Mouse (Mus musculus): ENCODE measurements at regions not wholly inside any gene's neighbourhood (a gene's known extent, or its start where the extent isn't known, plus 50 kb on each side); places are given as distances from the start of the nearest gene placed in this dataset.

DNA sequence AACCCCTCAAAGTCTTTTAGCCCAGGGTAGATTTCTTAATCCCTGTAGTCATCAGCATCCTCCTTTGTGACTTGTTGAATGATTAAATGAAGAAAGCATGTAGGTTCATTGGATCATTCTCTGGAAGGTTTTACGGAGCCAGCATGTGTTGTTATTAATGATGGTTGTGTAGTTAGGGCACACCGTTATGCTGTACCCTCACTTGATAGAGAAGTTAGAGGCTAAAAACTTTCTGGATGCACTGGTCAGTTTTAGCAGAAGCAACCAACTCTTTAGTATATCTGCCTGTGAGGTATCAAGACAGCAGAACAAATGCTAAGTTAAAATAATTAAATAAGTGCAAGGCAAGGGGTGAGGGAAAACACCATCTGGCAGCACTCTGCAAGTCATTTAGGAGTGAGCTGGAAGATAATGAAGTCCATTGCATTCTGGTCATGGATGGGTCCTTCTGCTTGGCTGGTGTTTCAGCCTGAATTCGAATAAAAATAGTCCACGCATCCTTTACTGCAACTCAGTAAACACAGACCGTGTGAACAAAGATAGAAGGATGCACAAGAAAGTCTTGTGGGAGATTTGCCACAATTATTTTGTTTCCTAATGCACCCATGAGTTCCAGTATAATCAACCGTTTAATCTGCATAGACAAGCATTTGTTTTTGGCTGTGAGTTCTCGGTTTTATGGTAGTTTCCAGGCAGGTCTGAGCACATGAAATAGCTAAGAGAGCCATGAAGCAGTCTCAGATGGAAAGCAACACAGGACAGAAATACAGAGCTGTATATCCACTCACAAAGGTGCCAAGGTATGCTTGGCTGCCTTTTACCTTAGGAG, 191.4 kb downstream of the Ube2e3 start:
- no peak overlapping the region for H3K4me3 ChIP-seq (ENCODE audit: low read depth, low read length)
- DNase-seq (ENCODE audit: low spot score) (no peak), ATAC-seq (ENCODE audit: insufficient read depth, low read depth) (no peak)
- H3K27ac ChIP-seq (ENCODE audit: low read depth) = no peak overlapping the region
- no peaks in the 10 kb centered on the region for H3K4me1 ChIP-seq (ENCODE audit: control insufficient read depth, insufficient read depth)
- 84% methylated on average over 7 of the region's 7 CpGs for WGBS
- H3K27me3 ChIP-seq (ENCODE audit: control insufficient read depth, insufficient read depth, low read length) = no peaks in the 10 kb centered on the region
- no peaks in the 10 kb centered on the region for H3K9me3 ChIP-seq (replicated peaks; ENCODE audit: control insufficient read depth, low read length)
- no peak overlapping the region for H3K9ac ChIP-seq (replicated peaks; ENCODE audit: low read depth, low read length)
- no peaks in the 10 kb centered on the region for H3K36me3 ChIP-seq (replicated peaks; ENCODE audit: control insufficient read depth, insufficient read depth, low read length)
- H3K4me2 ChIP-seq (ENCODE audit: low read depth, low read length) = no peak overlapping the region
- TF ChIP-seq CTCF (IDR thresholded peaks at IDR 0.05; ENCODE audit: low read depth) = no peak
- TF ChIP-seq EP300 (IDR thresholded peaks at IDR 0.05; ENCODE audit: low read depth) = no peak

DNA sequence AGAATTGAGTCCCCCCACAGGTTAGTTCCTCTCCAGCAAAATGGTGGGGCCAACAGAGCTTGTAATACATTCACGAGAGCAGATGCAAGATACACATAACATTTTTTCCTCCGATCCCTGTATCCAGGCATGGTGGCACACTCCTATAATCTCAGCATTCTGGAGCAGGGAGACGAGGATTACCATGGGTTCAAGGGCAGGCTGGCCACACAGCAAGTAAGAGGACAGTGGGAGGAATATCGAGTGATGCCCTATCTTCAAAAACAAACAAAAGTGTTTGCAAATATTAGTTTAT, 192.0 kb downstream of the Ube2e3 start:
- no peak for DNase-seq (ENCODE audit: low spot score)
- Histone ChIP-seq H3K36me3 (replicated peaks; ENCODE audit: control insufficient read depth, insufficient read depth, low read length) (no peaks in the 10 kb centered on the region), H3K4me2 (ENCODE audit: low read depth, low read length) (no peak overlapping the region), H3K4me3 (ENCODE audit: low read depth, low read length) (no peak overlapping the region), H3K9me3 (replicated peaks; ENCODE audit: control insufficient read depth, low read length) (no peaks in the 10 kb centered on the region), H3K4me1 (ENCODE audit: control insufficient read depth, insufficient read depth) (no peaks in the 10 kb centered on the region), H3K27me3 (ENCODE audit: control insufficient read depth, insufficient read depth, low read length) (no peaks in the 10 kb centered on the region), H3K27ac (ENCODE audit: low read depth) (no peak overlapping the region), H3K9ac (replicated peaks; ENCODE audit: low read depth, low read length) (no peak overlapping the region)
- 74% methylated on average over 4 of the region's 4 CpGs for WGBS
- TF ChIP-seq CTCF (IDR thresholded peaks at IDR 0.05; ENCODE audit: low read depth) (no peak), EP300 (IDR thresholded peaks at IDR 0.05; ENCODE audit: low read depth) (no peak)
- no peak for ATAC-seq (ENCODE audit: insufficient read depth, low read depth)

DNA sequence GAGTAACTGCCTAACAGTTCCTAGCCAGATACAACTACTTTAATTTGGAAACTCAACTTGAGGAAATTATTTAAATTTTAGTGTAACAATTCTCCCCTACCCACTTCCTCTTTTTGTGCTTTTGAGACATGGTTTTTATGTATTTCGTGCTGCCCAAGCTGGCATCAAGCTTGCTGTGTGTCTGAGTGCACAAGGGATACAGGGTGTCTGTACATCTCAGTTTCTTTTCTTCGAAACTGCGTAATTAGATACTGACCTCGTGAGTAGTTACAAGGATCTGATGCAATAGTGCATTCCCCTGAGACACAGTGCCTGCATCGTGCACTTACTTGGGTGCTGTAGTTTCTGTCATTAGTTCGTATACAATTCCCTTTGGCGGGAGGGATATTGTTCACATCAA, 192.4 kb downstream of the Ube2e3 start:
- no peak overlapping the region for H3K4me3 ChIP-seq (ENCODE audit: low read depth, low read length)
- H3K4me1 ChIP-seq (ENCODE audit: control insufficient read depth, insufficient read depth) = no peaks in the 10 kb centered on the region
- 79% methylated on average over 7 of the region's 7 CpGs for WGBS
- DNase-seq (ENCODE audit: low spot score) (no peak), ATAC-seq (ENCODE audit: insufficient read depth, low read depth) (no peak)
- no peak overlapping the region for H3K27ac ChIP-seq (ENCODE audit: low read depth)
- H3K36me3 ChIP-seq (replicated peaks; ENCODE audit: control insufficient read depth, insufficient read depth, low read length) = no peaks in the 10 kb centered on the region
- TF ChIP-seq EP300 (IDR thresholded peaks at IDR 0.05; ENCODE audit: low read depth) = no peak
- no peak for TF ChIP-seq CTCF (IDR thresholded peaks at IDR 0.05; ENCODE audit: low read depth)
- H3K9me3 ChIP-seq (replicated peaks; ENCODE audit: control insufficient read depth, low read length) = no peaks in the 10 kb centered on the region
- no peak overlapping the region for H3K9ac ChIP-seq (replicated peaks; ENCODE audit: low read depth, low read length)
- no peaks in the 10 kb centered on the region for H3K27me3 ChIP-seq (ENCODE audit: control insufficient read depth, insufficient read depth, low read length)
- H3K4me2 ChIP-seq (ENCODE audit: low read depth, low read length) = no peak overlapping the region

DNA sequence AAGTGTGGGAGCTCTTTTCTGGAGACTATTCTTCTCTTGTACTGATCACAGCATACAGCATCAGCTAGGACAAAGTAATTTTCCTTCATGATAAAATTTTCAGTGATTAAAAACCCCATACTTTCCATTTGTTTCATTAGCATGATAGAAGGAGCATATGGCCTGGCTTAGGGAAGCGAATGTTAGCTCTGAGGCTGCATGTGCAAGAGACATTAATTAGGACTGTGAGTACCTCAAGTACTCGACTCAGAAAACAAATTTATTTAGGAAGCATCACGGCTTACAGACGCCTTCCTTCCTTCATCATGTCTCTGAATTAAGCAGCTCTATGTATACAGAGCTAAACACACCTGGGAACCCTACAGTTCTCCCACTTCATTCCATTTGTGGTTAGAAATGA, 193.6 kb upstream of the Itga4 start:
- WGBS = 67% methylated on average over 4 of the region's 4 CpGs
- H3K4me3 ChIP-seq (ENCODE audit: low read depth, low read length) = no peak overlapping the region
- no peak overlapping the region for H3K9ac ChIP-seq (replicated peaks; ENCODE audit: low read depth, low read length)
- ATAC-seq (ENCODE audit: insufficient read depth, low read depth) = no peak
- H3K36me3 ChIP-seq (replicated peaks; ENCODE audit: control insufficient read depth, insufficient read depth, low read length) = no peaks in the 10 kb centered on the region
- TF ChIP-seq CTCF (IDR thresholded peaks at IDR 0.05; ENCODE audit: low read depth) (no peak), EP300 (IDR thresholded peaks at IDR 0.05; ENCODE audit: low read depth) (no peak)
- no peak for DNase-seq (ENCODE audit: low spot score)
- H3K27me3 ChIP-seq (ENCODE audit: control insufficient read depth, insufficient read depth, low read length) = no peaks in the 10 kb centered on the region
- no peaks in the 10 kb centered on the region for H3K4me1 ChIP-seq (ENCODE audit: control insufficient read depth, insufficient read depth)
- no peak overlapping the region for H3K4me2 ChIP-seq (ENCODE audit: low read depth, low read length)
- no peak overlapping the region for H3K27ac ChIP-seq (ENCODE audit: low read depth)
- no peaks in the 10 kb centered on the region for H3K9me3 ChIP-seq (replicated peaks; ENCODE audit: control insufficient read depth, low read length)

DNA sequence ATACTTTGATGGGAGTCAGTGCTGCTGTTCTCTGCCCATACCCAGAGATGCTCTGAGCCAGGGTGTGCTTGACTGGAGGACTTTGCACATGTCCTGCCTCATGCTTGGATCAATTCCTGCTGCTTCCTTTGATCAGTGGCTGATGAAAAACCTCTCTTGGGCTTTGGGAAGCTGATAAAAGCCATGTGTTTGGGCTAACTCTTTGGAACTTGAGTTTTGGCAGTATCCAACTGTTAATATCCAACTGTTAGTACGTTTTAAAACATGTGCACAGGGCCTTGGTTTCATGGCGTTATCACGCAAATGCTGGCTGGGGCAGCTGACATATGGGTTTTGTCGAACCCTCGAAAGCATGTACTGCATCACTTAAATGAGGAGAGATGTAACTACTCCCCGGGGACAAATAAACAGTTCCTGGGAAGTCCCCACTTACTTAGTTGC, 193.0 kb upstream of the Itga4 start:
- DNase-seq (ENCODE audit: low spot score) (no peak), ATAC-seq (ENCODE audit: insufficient read depth, low read depth) (no peak)
- Histone ChIP-seq H3K4me2 (ENCODE audit: low read depth, low read length) (no peak overlapping the region), H3K27me3 (ENCODE audit: control insufficient read depth, insufficient read depth, low read length) (no peaks in the 10 kb centered on the region), H3K4me1 (ENCODE audit: control insufficient read depth, insufficient read depth) (no peaks in the 10 kb centered on the region), H3K9ac (replicated peaks; ENCODE audit: low read depth, low read length) (no peak overlapping the region), H3K4me3 (ENCODE audit: low read depth, low read length) (no peak overlapping the region), H3K9me3 (replicated peaks; ENCODE audit: control insufficient read depth, low read length) (no peaks in the 10 kb centered on the region), H3K36me3 (replicated peaks; ENCODE audit: control insufficient read depth, insufficient read depth, low read length) (no peaks in the 10 kb centered on the region), H3K27ac (ENCODE audit: low read depth) (no peak overlapping the region)
- WGBS = 62% methylated on average over 6 of the region's 6 CpGs
- TF ChIP-seq EP300 (IDR thresholded peaks at IDR 0.05; ENCODE audit: low read depth) (no peak), CTCF (IDR thresholded peaks at IDR 0.05; ENCODE audit: low read depth) (no peak)

DNA sequence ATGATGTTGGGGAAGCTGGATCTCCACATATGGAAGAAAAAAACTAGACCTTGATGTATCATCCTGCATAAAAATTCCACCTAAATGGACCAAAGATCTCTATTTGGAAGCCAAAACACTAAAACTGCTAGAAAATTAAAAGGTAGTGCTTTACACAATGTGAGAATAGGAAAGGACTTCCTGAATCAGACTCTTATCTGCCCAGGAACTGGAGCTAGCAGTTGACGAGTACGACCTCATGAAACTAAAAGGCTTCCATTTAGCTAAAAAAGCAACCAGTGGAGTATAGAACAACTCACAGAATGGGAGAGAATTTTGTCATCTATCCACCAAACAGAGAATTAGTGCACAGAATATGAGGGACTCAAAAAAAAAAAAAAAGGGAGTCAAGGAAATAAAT, 191.6 kb upstream of the Itga4 start:
- no peak for DNase-seq (ENCODE audit: low spot score)
- H3K27ac ChIP-seq (ENCODE audit: low read depth) = no peak overlapping the region

More for the DNA sequence above, 191.6 kb upstream of the Itga4 start:
- TF ChIP-seq EP300 (IDR thresholded peaks at IDR 0.05; ENCODE audit: low read depth) = no peak
- H3K4me1 ChIP-seq (ENCODE audit: control insufficient read depth, insufficient read depth) = no peaks in the 10 kb centered on the region
- H3K9ac ChIP-seq (replicated peaks; ENCODE audit: low read depth, low read length) = no peak overlapping the region
- no peak overlapping the region for H3K4me3 ChIP-seq (ENCODE audit: low read depth, low read length)
- H3K4me2 ChIP-seq (ENCODE audit: low read depth, low read length) = no peak overlapping the region
- H3K9me3 ChIP-seq (replicated peaks; ENCODE audit: control insufficient read depth, low read length) = no peaks in the 10 kb centered on the region
- no peak for ATAC-seq (ENCODE audit: insufficient read depth, low read depth)
- WGBS = 62% methylated on average over 2 of the region's 2 CpGs
- no peaks in the 10 kb centered on the region for H3K27me3 ChIP-seq (ENCODE audit: control insufficient read depth, insufficient read depth, low read length)
- no peaks in the 10 kb centered on the region for H3K36me3 ChIP-seq (replicated peaks; ENCODE audit: control insufficient read depth, insufficient read depth, low read length)
